Mouse (Mus musculus): ENCODE data around the gene Il21r. TPM values are rescaled to one million over a fixed set of nuclear protein-coding genes. Genes with fewer than 3 reads are reported as not detected.

The Il21r gene
- total and polyA plus RNA-seq, 3 experiments: 0.11 to 0.16 TPM; not detected in 1

DNA sequence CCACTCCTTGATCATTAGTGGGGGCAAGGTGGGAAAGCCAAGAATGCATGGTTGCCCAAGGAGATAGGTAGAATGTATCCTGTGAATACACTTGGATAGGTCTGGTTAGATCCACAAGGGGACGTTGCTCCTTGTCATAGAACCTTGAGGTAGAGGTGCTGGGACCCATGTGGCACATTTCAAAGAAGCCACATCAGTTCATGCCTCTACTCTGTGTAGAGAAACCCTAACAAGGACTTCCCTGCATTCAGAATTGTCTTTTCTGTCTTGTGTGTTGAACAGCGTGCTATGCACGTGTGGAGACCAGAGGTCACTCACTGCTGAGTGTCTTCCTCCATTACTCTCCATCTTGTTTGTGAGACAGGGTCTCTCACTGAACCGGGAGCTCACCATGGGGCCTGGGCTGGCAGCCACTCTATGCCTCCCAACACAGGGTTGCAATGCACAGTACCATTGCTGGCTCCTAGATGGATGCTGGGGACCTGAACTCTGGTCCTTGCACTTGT lies 5.0 kb downstream of the Il21r start:
- peaks cover 11% of the 10 kb centered on the region for H3K4me1 ChIP-seq (ENCODE audit: insufficient read depth, low read depth, low read length)
- no peak overlapping the region for H3K4me3 ChIP-seq (ENCODE audit: low read depth, low read length)
- DNase-seq (ENCODE audit: low spot score) (no peak), ATAC-seq (ENCODE audit: extremely low read depth, insufficient number of reproducible peaks, low FRiP score, poor library complexity, severe bottlenecking) (no peak)
- H3K36me3 ChIP-seq (replicated peaks): no peaks in the 10 kb centered on the region
- no peaks in the 10 kb centered on the region for H3K9me3 ChIP-seq (replicated peaks)
- H3K27me3 ChIP-seq (ENCODE audit: insufficient read depth, low read length): peaks cover 59% of the 10 kb centered on the region
- TF ChIP-seq GATA1 (IDR thresholded peaks at IDR 0.05; ENCODE audit: borderline replicate concordance, low read length) (no peak), GATA2 (IDR thresholded peaks at IDR 0.05; ENCODE audit: borderline replicate concordance, low read depth, low read length) (no peak), POLR2AphosphoS5 (IDR thresholded peaks at IDR 0.05; ENCODE audit: insufficient replicate concordance, low read depth, low read length) (no peak), TAL1 (conservative IDR thresholded peaks at IDR 0.05; ENCODE audit: low read depth, low read length) (no peak), CTCF (IDR thresholded peaks at IDR 0.05; ENCODE audit: low read depth, low read length) (no peak)

DNA sequence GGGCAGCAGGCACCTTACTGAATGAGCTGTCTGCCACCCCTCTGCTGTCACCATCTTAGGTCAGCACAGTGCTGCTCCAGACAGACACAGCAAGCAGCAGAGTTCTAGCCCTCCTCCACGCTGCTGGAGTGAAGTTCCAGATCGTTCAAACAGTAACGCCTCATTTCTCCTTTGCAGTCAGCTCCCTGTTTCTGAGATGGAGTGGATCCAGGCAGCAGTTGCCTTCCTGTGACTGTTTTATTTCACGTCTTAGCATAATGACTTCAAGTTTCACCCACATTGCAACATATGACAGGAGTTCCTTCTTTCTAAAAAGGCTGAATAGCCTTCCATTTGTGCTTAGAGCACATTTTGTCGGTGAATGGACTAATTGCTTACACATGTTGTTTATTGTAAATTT lies 10.3 kb downstream of the Il21r start:
- TF ChIP-seq GATA2 (IDR thresholded peaks at IDR 0.05; ENCODE audit: borderline replicate concordance, low read depth, low read length): no peak
- TF ChIP-seq GATA1 (IDR thresholded peaks at IDR 0.05; ENCODE audit: borderline replicate concordance, low read length): no peak
- TF ChIP-seq CTCF (IDR thresholded peaks at IDR 0.05; ENCODE audit: low read depth, low read length): no peak
- TF ChIP-seq TAL1 (conservative IDR thresholded peaks at IDR 0.05; ENCODE audit: low read depth, low read length): no peak
- TF ChIP-seq POLR2AphosphoS5 (IDR thresholded peaks at IDR 0.05; ENCODE audit: insufficient replicate concordance, low read depth, low read length): no peak
- no peak overlapping the region for H3K4me3 ChIP-seq (ENCODE audit: low read depth, low read length)
- DNase-seq (ENCODE audit: low spot score) (no peak), ATAC-seq (ENCODE audit: extremely low read depth, insufficient number of reproducible peaks, low FRiP score, poor library complexity, severe bottlenecking) (no peak)
- no peaks in the 10 kb centered on the region for H3K4me1 ChIP-seq (ENCODE audit: insufficient read depth, low read depth, low read length)
- H3K9me3 ChIP-seq (replicated peaks): no peaks in the 10 kb centered on the region
- peaks cover 41% of the 10 kb centered on the region for H3K27me3 ChIP-seq (ENCODE audit: insufficient read depth, low read length)
- H3K36me3 ChIP-seq (replicated peaks): no peaks in the 10 kb centered on the region

DNA sequence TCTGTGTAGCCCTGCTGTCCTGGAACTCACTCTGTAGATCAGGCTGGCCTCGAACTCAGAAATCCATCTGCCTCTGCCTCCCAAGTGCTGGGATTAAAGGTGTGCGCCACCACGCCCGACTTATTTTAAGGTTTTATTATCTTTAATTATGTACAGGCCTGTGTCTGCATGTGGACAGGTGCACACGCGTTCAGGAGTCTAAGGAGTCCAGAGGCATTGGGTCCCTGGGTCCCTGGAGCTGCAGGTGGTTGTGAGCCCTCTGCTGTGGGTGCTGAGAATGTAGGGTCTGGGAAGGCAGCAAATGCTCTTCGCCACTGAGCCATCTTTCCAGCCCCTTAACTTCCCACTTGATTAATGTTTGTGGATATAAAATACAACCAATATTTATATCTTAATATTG lies 12.2 kb downstream of the Il21r start:
- Histone ChIP-seq H3K4me1 (ENCODE audit: insufficient read depth, low read depth, low read length) (no peaks in the 10 kb centered on the region), H3K36me3 (replicated peaks) (no peaks in the 10 kb centered on the region), H3K9me3 (replicated peaks) (no peaks in the 10 kb centered on the region), H3K27me3 (ENCODE audit: insufficient read depth, low read length) (peaks cover 46% of the 10 kb centered on the region), H3K4me3 (ENCODE audit: low read depth, low read length) (no peak overlapping the region)
- TF ChIP-seq GATA1 (IDR thresholded peaks at IDR 0.05; ENCODE audit: borderline replicate concordance, low read length) (no peak), CTCF (IDR thresholded peaks at IDR 0.05; ENCODE audit: low read depth, low read length) (no peak), GATA2 (IDR thresholded peaks at IDR 0.05; ENCODE audit: borderline replicate concordance, low read depth, low read length) (no peak), TAL1 (conservative IDR thresholded peaks at IDR 0.05; ENCODE audit: low read depth, low read length) (no peak), POLR2AphosphoS5 (IDR thresholded peaks at IDR 0.05; ENCODE audit: insufficient replicate concordance, low read depth, low read length) (no peak)
- DNase-seq (ENCODE audit: low spot score): no peak
- ATAC-seq (ENCODE audit: extremely low read depth, insufficient number of reproducible peaks, low FRiP score, poor library complexity, severe bottlenecking): no peak

DNA sequence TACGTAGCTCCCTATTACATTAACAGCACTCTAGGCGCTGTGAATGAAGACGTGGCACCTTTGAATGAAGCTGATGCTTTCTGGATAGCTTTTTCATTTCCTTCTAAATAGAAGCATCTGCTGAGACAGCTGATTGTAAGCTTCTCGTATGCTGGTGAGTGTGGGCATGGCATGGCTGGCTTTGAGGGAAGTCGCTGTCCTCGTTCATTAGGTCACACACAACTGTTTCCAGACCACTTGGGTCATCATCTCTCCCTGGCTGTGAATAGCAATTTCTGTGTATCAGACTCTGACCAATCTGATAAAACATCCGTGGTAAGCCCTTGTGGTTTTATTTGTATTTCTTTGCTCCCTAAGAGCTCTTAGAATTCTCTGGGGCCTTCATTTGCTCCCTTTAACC lies 14.8 kb downstream of the Il21r start:
- DNase-seq (ENCODE audit: low spot score) (no peak), ATAC-seq (ENCODE audit: extremely low read depth, insufficient number of reproducible peaks, low FRiP score, poor library complexity, severe bottlenecking) (no peak)
- Histone ChIP-seq H3K4me3 (ENCODE audit: low read depth, low read length) (no peak overlapping the region), H3K4me1 (ENCODE audit: insufficient read depth, low read depth, low read length) (peaks cover 2% of the 10 kb centered on the region; the same call in 1 of the 2 replicates), H3K27me3 (ENCODE audit: insufficient read depth, low read length) (peaks cover 62% of the 10 kb centered on the region), H3K9me3 (replicated peaks) (no peaks in the 10 kb centered on the region), H3K36me3 (replicated peaks) (no peaks in the 10 kb centered on the region)
- TF ChIP-seq GATA2 (IDR thresholded peaks at IDR 0.05; ENCODE audit: borderline replicate concordance, low read depth, low read length) (no peak), POLR2AphosphoS5 (IDR thresholded peaks at IDR 0.05; ENCODE audit: insufficient replicate concordance, low read depth, low read length) (no peak), CTCF (IDR thresholded peaks at IDR 0.05; ENCODE audit: low read depth, low read length) (no peak), GATA1 (IDR thresholded peaks at IDR 0.05; ENCODE audit: borderline replicate concordance, low read length) (no peak), TAL1 (conservative IDR thresholded peaks at IDR 0.05; ENCODE audit: low read depth, low read length) (no peak)

DNA sequence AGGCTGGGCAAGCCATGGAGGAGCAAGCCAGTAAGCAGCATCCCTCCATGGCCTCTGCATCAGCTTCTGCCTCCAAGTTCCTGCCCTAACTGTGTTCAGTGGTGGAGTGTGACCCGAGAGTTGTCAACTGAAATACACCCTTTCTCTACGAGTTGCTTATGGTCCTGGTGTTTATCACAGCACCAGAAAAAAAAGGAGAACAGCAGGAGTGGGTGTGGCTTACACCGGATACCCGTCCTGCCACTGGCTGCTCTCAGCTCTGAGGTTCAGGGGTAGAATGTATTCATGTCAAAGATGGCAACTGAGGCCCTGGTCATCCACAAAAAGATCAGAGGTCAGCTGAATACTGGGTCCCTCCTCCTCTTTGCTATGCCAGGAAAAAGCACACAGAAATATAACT lies 16.8 kb downstream of the Il21r start:
- no peak for ATAC-seq (ENCODE audit: extremely low read depth, insufficient number of reproducible peaks, low FRiP score, poor library complexity, severe bottlenecking)
- Histone ChIP-seq H3K9me3 (replicated peaks) (no peaks in the 10 kb centered on the region), H3K36me3 (replicated peaks) (no peaks in the 10 kb centered on the region), H3K4me1 (ENCODE audit: insufficient read depth, low read depth, low read length) (peaks cover 2% of the 10 kb centered on the region; the same call in 1 of the 2 replicates), H3K4me3 (ENCODE audit: low read depth, low read length) (no peak overlapping the region), H3K27me3 (ENCODE audit: insufficient read depth, low read length) (peaks cover 63% of the 10 kb centered on the region)
- no peak for DNase-seq (ENCODE audit: low spot score)
- TF ChIP-seq POLR2AphosphoS5 (IDR thresholded peaks at IDR 0.05; ENCODE audit: insufficient replicate concordance, low read depth, low read length) (no peak), GATA1 (IDR thresholded peaks at IDR 0.05; ENCODE audit: borderline replicate concordance, low read length) (no peak), GATA2 (IDR thresholded peaks at IDR 0.05; ENCODE audit: borderline replicate concordance, low read depth, low read length) (no peak), TAL1 (conservative IDR thresholded peaks at IDR 0.05; ENCODE audit: low read depth, low read length) (no peak), CTCF (IDR thresholded peaks at IDR 0.05; ENCODE audit: low read depth, low read length) (no peak)

DNA sequence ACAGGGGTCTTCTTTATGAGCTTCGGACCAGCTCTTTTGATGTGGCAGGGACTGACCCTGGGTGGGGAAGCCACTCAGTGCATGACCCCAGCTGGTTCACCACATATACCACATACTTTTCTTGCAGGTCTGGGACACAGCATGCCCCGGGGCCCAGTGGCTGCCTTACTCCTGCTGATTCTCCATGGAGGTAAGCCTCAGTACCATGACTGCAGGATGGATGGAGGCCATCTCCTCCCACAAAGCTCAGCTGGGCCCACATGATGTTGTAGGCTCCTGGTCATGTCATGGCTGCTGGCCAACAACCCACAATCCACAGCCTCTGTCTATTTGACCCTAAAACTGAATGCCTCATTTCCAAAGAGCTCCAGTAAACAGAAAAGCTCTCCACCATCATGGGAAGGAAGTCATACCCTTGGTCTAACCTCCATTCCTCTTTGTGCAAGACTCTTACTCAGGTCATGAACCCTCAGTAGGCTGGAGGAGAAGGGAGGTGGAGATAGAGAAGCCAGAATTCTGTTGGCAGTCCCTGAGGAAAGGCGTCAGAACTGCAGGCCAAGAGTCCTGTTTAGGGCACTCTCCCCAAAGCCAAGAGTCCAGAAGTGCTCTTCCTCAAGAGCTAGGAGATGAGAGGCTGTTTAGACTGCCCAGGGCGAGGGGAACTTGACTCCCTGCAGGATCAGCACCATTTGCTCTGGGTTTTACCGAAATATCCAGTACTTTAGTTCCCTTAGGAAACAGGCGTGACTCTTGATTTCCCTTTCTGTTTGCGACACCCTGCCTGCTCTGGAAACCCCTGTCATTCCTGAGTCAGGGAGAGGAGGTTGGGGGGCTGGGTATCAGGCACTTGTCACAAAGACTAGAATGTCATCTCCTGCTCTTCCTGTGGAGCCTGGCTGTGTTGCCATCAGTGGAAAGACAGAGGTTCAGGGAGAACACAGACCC lies 19.8 kb downstream of the Il21r start:
- TF ChIP-seq CTCF (IDR thresholded peaks at IDR 0.05; ENCODE audit: low read depth, low read length) (no peak), GATA1 (IDR thresholded peaks at IDR 0.05; ENCODE audit: borderline replicate concordance, low read length) (no peak), TAL1 (conservative IDR thresholded peaks at IDR 0.05; ENCODE audit: low read depth, low read length) (no peak), GATA2 (IDR thresholded peaks at IDR 0.05; ENCODE audit: borderline replicate concordance, low read depth, low read length) (no peak), POLR2AphosphoS5 (IDR thresholded peaks at IDR 0.05; ENCODE audit: insufficient replicate concordance, low read depth, low read length) (no peak)
- H3K4me1 ChIP-seq (ENCODE audit: insufficient read depth, low read depth, low read length): peaks cover 5% of the 10 kb centered on the region
- H3K9me3 ChIP-seq (replicated peaks): no peaks in the 10 kb centered on the region
- H3K36me3 ChIP-seq (replicated peaks): no peaks in the 10 kb centered on the region
- H3K27me3 ChIP-seq (ENCODE audit: insufficient read depth, low read length): peaks cover 81% of the 10 kb centered on the region
- DNase-seq (ENCODE audit: low spot score): no peak
- ATAC-seq (ENCODE audit: extremely low read depth, insufficient number of reproducible peaks, low FRiP score, poor library complexity, severe bottlenecking): no peak
- H3K4me3 ChIP-seq (ENCODE audit: low read depth, low read length): no peak overlapping the region

Measured in G1E (cell line).